Mouse (Mus musculus): ENCODE data around the gene Cx3cr1. TPM values are rescaled to one million over a fixed set of nuclear protein-coding genes. Genes with fewer than 3 reads are reported as not detected.
A peak's percentile ranks its signal among the peaks of the same experiment; 100 is the strongest.

Cx3cr1 gene
- total RNA-seq, 1 experiment from 2014 or later: 12.9 TPM

DNA sequence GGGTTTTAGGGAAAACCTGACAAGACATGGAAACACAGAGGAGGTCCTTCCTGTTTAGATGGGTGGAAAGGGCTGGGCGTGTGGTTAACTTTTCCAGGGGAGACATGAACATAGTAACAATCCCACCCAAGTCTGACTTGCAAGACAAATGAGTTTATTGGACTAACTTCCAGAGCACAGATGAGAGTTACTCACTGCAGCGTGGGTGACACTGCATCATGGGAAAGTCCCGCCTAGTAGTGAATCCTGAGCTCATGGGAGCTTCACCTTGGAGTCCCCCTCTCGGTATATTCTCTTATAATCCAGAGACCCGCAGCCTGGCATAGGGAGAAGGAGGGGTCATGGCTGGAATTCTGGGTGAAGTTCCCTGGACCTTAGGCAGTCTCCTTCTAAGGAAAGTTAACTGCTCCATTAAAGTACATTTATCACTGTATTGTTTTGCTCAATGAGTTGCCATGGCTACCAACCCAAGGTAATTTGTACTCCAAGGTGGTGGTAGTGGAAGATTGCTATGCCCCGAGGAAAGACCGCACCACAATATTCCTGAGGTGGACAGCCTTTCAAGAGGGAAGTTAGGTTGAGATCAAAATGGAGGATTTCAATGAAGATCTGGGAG is 60.3 kb downstream of the Cx3cr1 start:
- no peak for ATAC-seq (ENCODE audit: extremely low read depth, insufficient number of reproducible peaks, low FRiP score, poor library complexity, severe bottlenecking)

DNA sequence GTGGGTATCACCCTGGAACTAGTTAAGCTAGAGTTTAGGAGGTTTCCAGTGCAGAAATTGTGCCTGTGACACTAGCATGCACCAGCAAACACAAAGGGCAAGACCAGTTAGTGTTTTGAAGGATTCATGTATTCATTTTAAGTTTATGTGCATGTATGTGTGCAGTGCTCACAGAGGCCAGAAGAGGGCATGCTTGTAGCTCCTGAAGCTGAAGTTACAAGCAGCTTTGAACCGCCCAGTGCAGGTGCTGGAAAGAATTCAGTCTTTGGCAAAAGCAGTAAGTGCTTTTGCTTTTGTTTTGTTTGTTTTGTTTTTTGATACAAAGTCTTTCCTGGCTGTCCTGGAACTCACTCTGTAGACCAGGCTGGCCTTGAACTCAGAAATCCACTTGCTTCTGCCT is 61.8 kb downstream of the Cx3cr1 start:
- ATAC-seq (ENCODE audit: extremely low read depth, insufficient number of reproducible peaks, low FRiP score, poor library complexity, severe bottlenecking): no peak

DNA sequence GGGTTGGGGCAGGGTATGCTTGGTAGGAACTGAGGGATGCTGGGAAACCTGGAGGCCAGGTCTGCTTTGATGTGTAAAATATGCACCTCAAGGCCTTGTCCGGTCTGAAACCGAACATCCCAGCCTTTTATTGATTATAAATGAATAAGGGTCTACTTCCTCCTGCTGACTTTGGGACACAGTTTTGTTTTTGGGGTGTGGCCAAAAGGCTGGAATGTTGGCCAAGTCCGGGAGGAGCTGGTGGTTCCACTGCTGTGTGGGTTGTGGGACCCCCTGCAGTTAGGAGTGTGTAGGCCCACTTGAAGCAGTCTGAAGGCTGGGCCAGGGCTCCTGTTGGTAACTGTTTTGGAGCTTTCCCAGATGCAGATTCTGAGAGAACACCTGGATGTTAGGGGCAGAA is 63.7 kb downstream of the Cx3cr1 start:
- no peak for ATAC-seq (ENCODE audit: extremely low read depth, insufficient number of reproducible peaks, low FRiP score, poor library complexity, severe bottlenecking)

DNA sequence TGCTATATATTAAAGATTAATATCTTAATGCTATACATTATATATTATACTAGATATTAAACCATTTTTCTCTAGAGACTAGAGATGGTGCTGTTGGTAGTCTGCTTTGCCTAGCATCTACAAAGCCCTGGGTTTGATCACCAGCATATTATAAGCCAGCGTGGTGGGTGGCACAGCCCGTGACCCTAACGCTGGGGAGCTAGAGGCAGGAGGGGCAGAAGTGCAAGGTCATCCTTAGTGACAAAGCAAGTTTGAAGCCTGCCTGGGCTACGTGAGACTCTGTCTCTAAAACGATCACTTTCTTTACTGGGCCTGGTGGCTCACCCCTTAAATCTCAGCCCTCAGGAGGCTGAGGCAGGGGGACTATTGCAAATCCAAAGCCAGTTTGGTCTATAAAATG is 66.8 kb downstream of the Cx3cr1 start:
- no peak for ATAC-seq (ENCODE audit: extremely low read depth, insufficient number of reproducible peaks, low FRiP score, poor library complexity, severe bottlenecking)

DNA sequence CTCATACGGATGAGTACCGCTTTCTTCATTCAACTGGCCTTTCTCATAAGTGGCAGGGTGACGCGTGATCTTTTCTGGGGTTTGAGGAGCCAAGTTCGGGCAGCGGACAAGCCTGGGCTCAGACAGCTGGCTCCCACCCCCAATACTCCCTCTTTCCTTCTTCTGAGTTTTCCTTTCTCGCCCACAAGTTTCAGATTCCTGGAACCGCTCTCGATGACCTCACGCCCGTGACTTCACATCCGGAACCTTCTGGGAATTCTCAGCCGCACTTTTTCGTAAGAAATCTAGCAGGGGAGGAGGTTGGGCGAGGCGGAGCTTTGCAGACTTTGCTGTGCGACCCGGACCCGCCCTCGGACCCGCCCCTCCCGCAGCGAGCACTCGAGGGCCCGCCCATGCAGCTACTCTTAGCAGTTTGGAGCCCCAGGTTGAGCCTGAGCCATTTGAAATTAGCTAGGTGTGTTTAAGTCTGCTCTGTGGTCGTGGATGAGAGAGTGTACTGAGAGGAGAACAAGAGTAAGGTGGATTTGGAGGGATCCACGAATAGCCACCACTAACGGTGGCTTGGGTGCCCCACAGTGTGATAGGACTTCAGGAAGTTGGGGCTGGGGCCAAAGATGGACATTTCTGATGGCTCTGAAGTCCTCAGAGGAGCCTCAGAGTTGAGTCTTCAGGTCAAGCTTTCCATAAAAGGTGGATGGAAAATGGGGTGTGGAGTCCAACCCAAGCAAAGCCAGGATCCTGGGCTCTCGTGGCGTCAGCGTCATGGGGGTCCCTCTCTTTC is 67.5 kb downstream of the Cx3cr1 start:
- peak; percentile 81 for ATAC-seq (ENCODE audit: extremely low read depth, insufficient number of reproducible peaks, low FRiP score, poor library complexity, severe bottlenecking)

DNA sequence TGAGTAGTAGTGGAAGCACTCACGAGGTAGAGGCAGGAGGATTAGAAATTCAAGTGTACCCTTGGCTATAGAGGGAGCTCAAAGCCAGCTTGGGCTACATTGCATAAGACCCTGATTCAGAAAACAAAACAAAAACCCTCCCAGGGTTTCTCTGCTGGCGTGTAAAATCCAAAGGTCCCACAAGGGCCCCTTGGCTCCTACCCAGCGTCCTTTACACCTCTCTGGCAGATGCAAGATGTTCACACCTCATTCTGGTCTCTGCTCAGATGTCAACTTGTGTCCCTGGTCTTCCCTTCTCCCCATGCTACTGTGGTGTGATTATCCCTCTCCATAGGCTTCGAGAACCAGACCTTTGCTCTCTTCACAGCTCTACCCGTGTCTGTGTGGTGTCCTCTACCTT is 68.9 kb downstream of the Cx3cr1 start:
- ATAC-seq (ENCODE audit: extremely low read depth, insufficient number of reproducible peaks, low FRiP score, poor library complexity, severe bottlenecking): no peak

DNA sequence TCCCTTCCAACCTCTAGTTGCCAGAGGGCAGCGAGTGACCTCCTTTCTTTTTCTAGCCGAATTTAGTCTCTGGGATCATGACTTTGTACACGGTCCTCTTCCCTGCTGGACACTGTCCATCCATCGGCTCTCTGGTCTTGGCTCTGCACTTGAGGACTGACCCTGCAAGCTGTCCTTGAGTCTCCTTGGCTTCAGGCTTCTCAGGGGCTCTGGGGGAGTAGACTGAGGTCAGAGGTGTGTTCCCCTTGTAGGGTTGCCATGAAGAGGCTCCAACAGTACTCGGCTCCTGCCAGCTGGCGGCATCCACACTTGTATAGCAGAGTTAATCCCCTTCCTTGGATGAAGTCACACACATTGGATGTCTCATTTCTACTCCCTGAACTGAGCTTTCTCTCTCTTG is 70.0 kb downstream of the Cx3cr1 start:
- no peak for ATAC-seq (ENCODE audit: extremely low read depth, insufficient number of reproducible peaks, low FRiP score, poor library complexity, severe bottlenecking)

DNA sequence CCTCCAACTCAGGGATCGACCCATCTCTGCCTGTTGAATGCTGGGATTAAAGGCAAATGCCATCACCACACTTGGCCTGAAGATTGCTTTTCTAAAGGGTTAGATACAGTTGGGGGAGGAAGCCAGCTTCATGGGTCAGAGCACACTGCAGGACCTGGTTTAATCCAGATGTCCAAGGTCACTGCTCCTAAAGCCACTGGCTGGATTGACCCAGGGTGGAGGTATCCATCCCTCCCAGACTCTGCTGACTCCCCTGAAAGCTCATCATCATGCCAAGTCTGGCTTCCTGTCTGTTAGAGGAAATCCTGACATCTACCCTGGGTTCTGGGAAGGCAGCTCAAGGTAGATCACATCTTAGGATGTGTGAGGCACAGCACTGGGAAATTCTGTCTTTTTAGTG is 70.9 kb downstream of the Cx3cr1 start:
- no peak for ATAC-seq (ENCODE audit: extremely low read depth, insufficient number of reproducible peaks, low FRiP score, poor library complexity, severe bottlenecking)

DNA sequence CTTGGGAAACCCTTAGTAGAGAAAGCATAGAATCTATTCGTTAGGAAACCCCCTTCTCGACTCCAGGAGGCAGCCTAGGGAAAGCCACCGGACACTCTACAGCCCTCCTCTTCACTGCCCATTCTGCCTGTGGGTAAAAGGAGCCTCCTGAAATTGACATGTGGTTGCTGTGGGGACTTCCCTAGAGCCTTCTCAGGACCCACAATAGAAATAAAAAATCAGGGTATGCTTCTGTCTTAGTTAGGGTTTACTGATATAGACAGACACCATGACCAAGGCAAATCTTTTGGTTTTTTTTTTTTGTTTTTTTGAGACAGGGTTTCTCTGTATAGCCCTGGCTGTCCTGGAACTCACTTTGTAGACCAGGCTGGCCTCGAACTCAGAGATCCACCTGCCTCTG is 73.6 kb downstream of the Cx3cr1 start:
- ATAC-seq (ENCODE audit: extremely low read depth, insufficient number of reproducible peaks, low FRiP score, poor library complexity, severe bottlenecking): no peak

- ATAC-seq (ENCODE audit: extremely low read depth, insufficient number of reproducible peaks, low FRiP score, poor library complexity, severe bottlenecking): no peak
Observed at GRCm38 (mm10) chr9:119994207-119994606, 75.5 kb downstream of the Cx3cr1 start.

DNA sequence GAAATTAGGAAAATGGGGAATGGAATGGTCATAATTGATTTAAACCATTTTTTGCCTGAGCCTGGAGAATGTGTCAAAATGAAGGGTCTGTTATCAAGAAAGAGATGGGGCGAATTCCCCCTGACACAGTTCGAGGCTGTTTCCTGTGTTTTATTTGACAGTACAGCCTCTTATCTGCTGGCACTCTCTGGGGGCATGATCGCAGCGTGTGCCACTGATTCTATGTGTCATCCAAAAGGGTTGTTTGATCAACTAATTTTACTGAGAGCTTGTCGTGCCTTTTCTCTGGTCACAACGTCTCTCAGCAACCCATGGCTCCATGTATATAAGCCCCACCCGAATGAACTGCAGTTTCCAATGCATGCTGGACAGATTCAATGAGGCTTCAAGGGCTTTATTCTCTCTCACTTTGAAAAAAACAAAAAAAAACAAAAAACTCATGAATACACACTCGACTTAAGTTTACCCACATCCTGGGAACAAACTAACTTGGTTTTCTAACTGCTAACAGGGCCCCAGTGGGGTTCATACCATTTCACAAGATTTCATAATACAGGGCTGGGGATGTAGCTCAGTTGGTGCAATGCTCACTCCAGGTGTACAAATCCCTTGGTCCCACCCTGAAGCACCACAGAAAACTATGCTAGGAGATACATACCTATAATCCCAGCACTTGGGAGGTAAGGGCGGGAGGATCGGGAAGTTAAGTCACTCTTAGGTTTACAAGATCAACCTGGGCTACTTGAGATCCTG is 76.4 kb downstream of the Cx3cr1 start:
- ATAC-seq (ENCODE audit: extremely low read depth, insufficient number of reproducible peaks, low FRiP score, poor library complexity, severe bottlenecking): no peak

GRCm38 (mm10) chr9:119991310-119991709 is 78.4 kb downstream of the Cx3cr1 start:
- no peak for ATAC-seq (ENCODE audit: extremely low read depth, insufficient number of reproducible peaks, low FRiP score, poor library complexity, severe bottlenecking)

DNA sequence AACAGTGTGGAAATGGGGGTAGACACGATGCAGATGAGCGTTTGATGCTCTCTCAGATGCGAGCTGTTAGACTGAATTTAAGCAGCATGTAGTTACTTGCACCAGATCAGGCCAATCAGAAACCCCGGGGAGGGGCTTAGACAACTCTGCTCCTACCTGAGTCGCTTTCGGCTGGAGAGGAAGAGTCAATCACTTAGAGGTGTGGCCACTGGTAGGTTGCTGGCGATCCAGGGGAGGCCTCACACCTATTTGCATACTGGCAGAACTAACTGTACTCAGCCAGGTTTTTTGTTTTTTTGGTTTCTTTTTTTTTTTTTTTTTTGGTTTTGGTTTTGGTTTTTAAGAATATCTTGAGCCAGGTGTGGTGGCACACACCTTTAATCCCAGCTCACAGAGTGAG is 81.4 kb downstream of the Cx3cr1 start:
- ATAC-seq (ENCODE audit: extremely low read depth, insufficient number of reproducible peaks, low FRiP score, poor library complexity, severe bottlenecking): peak; percentile 88

DNA sequence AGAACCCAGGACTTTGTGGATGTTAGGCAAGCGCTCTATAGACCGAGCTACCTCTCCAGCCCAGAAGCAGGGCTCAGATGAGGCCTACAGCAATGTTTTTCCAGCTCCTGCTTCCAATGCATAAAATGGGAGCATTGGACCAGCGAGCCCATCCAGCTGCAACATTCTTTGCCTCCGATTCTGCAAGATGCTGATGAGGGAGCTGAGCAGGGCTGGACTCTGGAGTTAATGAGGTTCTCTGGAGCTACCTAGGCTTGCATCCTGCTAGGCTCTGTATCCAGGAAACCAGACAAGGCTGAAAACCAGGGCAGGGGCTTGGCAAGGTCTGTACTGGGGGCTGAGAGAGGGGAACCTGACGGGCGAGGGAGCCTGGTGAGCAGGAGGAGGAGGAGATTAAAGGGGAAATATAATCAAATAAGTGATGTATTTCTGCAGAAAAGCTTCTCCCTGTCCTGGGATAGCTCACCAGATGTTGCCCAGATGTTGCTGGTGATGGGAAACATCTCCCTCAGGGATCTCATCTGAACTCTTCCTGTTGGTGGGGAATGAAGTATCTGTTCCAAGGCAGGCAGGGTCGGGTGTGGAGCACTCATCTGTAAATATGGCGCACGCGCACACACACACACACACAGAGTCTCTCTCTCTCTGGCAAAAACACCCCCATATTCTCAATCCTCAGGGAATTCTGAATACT is 83.7 kb downstream of the Cx3cr1 start:
- ATAC-seq (ENCODE audit: extremely low read depth, insufficient number of reproducible peaks, low FRiP score, poor library complexity, severe bottlenecking): no peak

- no peak for ATAC-seq (ENCODE audit: extremely low read depth, insufficient number of reproducible peaks, low FRiP score, poor library complexity, severe bottlenecking)
Observed at GRCm38 (mm10) chr9:119984536-119985011, 85.1 kb downstream of the Cx3cr1 start, which contains the start of gene Csrnp1. TSS of gene Csrnp1 (minus strand) at chr9:119984658.

GRCm38 (mm10) chr9:119983585-119984535 is 85.8 kb downstream of the Cx3cr1 start:
- ATAC-seq (ENCODE audit: extremely low read depth, insufficient number of reproducible peaks, low FRiP score, poor library complexity, severe bottlenecking): peak; percentile 27

GRCm38 (mm10) chr9:119982956-119983551 is 86.6 kb downstream of the Cx3cr1 start:
- peak; percentile 44 for ATAC-seq (ENCODE audit: extremely low read depth, insufficient number of reproducible peaks, low FRiP score, poor library complexity, severe bottlenecking)
